Mouse (Mus musculus): ENCODE results near the gene Ahnak2. TPM values are rescaled to one million over a fixed set of nuclear protein-coding genes. Genes with fewer than 3 reads are reported as not detected.

The Ahnak2 gene
- polyA plus RNA-seq, 1 experiment from 2014 or later, result 0.07 TPM

- no peaks in the 10 kb centered on the region for H3K36me3 ChIP-seq (ENCODE audit: control insufficient read depth, insufficient read depth, low read length)
- H3K27ac ChIP-seq (ENCODE audit: low read depth, low read length), result no peak overlapping the region
- H3K27me3 ChIP-seq (ENCODE audit: control insufficient read depth, insufficient read depth, low read length), result no peaks in the 10 kb centered on the region
- ATAC-seq (ENCODE audit: low FRiP score) (no peak), DNase-seq (ENCODE audit: low spot score, missing footprints) (no peak)
- WGBS, result 89% methylated on average over 14 of the region's 14 CpGs
- no peaks in the 10 kb centered on the region for H3K9me3 ChIP-seq (ENCODE audit: control insufficient read depth, low read length)
- no peak overlapping the region for H3K9ac ChIP-seq (ENCODE audit: low read length)
- H3K4me3 ChIP-seq (ENCODE audit: low read depth, low read length), result no peak overlapping the region
- H3K4me2 ChIP-seq, result no peak overlapping the region
- H3K4me1 ChIP-seq (ENCODE audit: control insufficient read depth, insufficient read depth, low read length), result no peaks in the 10 kb centered on the region
Measured at GRCm38 (mm10) chr12:112730808-112731207, 71.6 kb downstream of the Ahnak2 start.

GRCm38 (mm10) chr12:112727801-112728200, 74.7 kb downstream of the Ahnak2 start:
- peaks cover 2% of the 10 kb centered on the region; the same call in 1 of the 2 replicates for H3K4me1 ChIP-seq (ENCODE audit: control insufficient read depth, insufficient read depth, low read length)
- WGBS, result 74% methylated on average over 8 of the region's 8 CpGs
- H3K36me3 ChIP-seq (ENCODE audit: control insufficient read depth, insufficient read depth, low read length), result no peaks in the 10 kb centered on the region
- DNase-seq (ENCODE audit: low spot score, missing footprints) (no peak), ATAC-seq (ENCODE audit: low FRiP score) (no peak)
- H3K9ac ChIP-seq (ENCODE audit: low read length), result no peak overlapping the region
- no peak overlapping the region for H3K4me2 ChIP-seq
- H3K27me3 ChIP-seq (ENCODE audit: control insufficient read depth, insufficient read depth, low read length), result peaks cover 9% of the 10 kb centered on the region
- no peaks in the 10 kb centered on the region for H3K9me3 ChIP-seq (ENCODE audit: control insufficient read depth, low read length)
- H3K27ac ChIP-seq (ENCODE audit: low read depth, low read length), result no peak overlapping the region
- H3K4me3 ChIP-seq (ENCODE audit: low read depth, low read length), result no peak overlapping the region

- no peak overlapping the region for H3K4me2 ChIP-seq
- no peaks in the 10 kb centered on the region for H3K36me3 ChIP-seq (ENCODE audit: control insufficient read depth, insufficient read depth, low read length)
- no peaks in the 10 kb centered on the region for H3K9me3 ChIP-seq (ENCODE audit: control insufficient read depth, low read length)
- 78% methylated on average over 11 of the region's 11 CpGs for WGBS
- H3K4me1 ChIP-seq (ENCODE audit: control insufficient read depth, insufficient read depth, low read length), result peaks cover 9% of the 10 kb centered on the region
- peak; percentile 97 for DNase-seq (ENCODE audit: low spot score, missing footprints)
- peak; percentile 33; the same call in 1 of the 2 replicates for ATAC-seq (ENCODE audit: low FRiP score)
- H3K9ac ChIP-seq (ENCODE audit: low read length), result no peak overlapping the region
- H3K27me3 ChIP-seq (ENCODE audit: control insufficient read depth, insufficient read depth, low read length), result peaks cover 30% of the 10 kb centered on the region
- H3K4me3 ChIP-seq (ENCODE audit: low read depth, low read length), result no peak overlapping the region
- H3K27ac ChIP-seq (ENCODE audit: low read depth, low read length), result no peak overlapping the region
Measured at GRCm38 (mm10) chr12:112724077-112724805, 78.2 kb downstream of the Ahnak2 start.

GRCm38 (mm10) chr12:112723445-112723844, 79.0 kb downstream of the Ahnak2 start:
- peak; percentile 86 for DNase-seq (ENCODE audit: low spot score, missing footprints)
- Histone ChIP-seq H3K4me3 (ENCODE audit: low read depth, low read length) (no peak overlapping the region), H3K9me3 (ENCODE audit: control insufficient read depth, low read length) (no peaks in the 10 kb centered on the region), H3K36me3 (ENCODE audit: control insufficient read depth, insufficient read depth, low read length) (no peaks in the 10 kb centered on the region), H3K4me2 (peak overlapping the region; percentile 100; the same call in 1 of the 2 replicates), H3K9ac (ENCODE audit: low read length) (no peak overlapping the region), H3K27ac (ENCODE audit: low read depth, low read length) (no peak overlapping the region), H3K4me1 (ENCODE audit: control insufficient read depth, insufficient read depth, low read length) (peaks cover 9% of the 10 kb centered on the region), H3K27me3 (ENCODE audit: control insufficient read depth, insufficient read depth, low read length) (peaks cover 30% of the 10 kb centered on the region)
- ATAC-seq (ENCODE audit: low FRiP score), result no peak
- 88% methylated on average over 6 of the region's 6 CpGs for WGBS

- Histone ChIP-seq H3K36me3 (ENCODE audit: control insufficient read depth, insufficient read depth, low read length) (no peaks in the 10 kb centered on the region), H3K27me3 (ENCODE audit: control insufficient read depth, insufficient read depth, low read length) (peaks cover 30% of the 10 kb centered on the region), H3K4me2 (peak overlapping the region; percentile 100), H3K4me3 (ENCODE audit: low read depth, low read length) (peak overlapping the region; percentile 74), H3K9me3 (ENCODE audit: control insufficient read depth, low read length) (no peaks in the 10 kb centered on the region), H3K4me1 (ENCODE audit: control insufficient read depth, insufficient read depth, low read length) (peaks cover 9% of the 10 kb centered on the region), H3K27ac (ENCODE audit: low read depth, low read length) (no peak overlapping the region), H3K9ac (ENCODE audit: low read length) (peak overlapping the region; percentile 71; the same call in 1 of the 2 replicates)
- peak; percentile 17; the same call in 1 of the 2 replicates for ATAC-seq (ENCODE audit: low FRiP score)
- 12% methylated on average over 5 of the region's 5 CpGs for WGBS
- no peak for DNase-seq (ENCODE audit: low spot score, missing footprints)
Measured at GRCm38 (mm10) chr12:112723028-112723330, 79.5 kb downstream of the Ahnak2 start.

GRCm38 (mm10) chr12:112722240-112723027, 80.0 kb downstream of the Ahnak2 start:
- under 1% methylated on average over 74 of the region's 75 CpGs for WGBS
- peak overlapping the region; percentile 100 for H3K4me2 ChIP-seq
- DNase-seq (ENCODE audit: low spot score, missing footprints) (peak; percentile 89), ATAC-seq (ENCODE audit: low FRiP score) (peak; percentile 57)
- peak overlapping the region; percentile 74 for H3K4me3 ChIP-seq (ENCODE audit: low read depth, low read length)
- H3K27me3 ChIP-seq (ENCODE audit: control insufficient read depth, insufficient read depth, low read length), result peaks cover 30% of the 10 kb centered on the region
- peaks cover 9% of the 10 kb centered on the region for H3K4me1 ChIP-seq (ENCODE audit: control insufficient read depth, insufficient read depth, low read length)
- no peaks in the 10 kb centered on the region for H3K9me3 ChIP-seq (ENCODE audit: control insufficient read depth, low read length)
- H3K27ac ChIP-seq (ENCODE audit: low read depth, low read length), result no peak overlapping the region
- peak overlapping the region; percentile 71 for H3K9ac ChIP-seq (ENCODE audit: low read length)
- no peaks in the 10 kb centered on the region for H3K36me3 ChIP-seq (ENCODE audit: control insufficient read depth, insufficient read depth, low read length)

Small RNA genes within 50 kb of the gene (microRNA-seq; reads per million reads assigned to microRNA genes)
- not detected for gene Mir6940

Other genes with a start within 250 kb of the Ahnak2 start
- gene Inf2, start 213.9 kb downstream of the Ahnak2 start, polyA plus RNA-seq (2014; fragmentation: Nextera tagmentation; extraction: Ambion mirVana), result 1.2 and 1.4 TPM in 2 replicates
- 1.9 and 2.7 TPM in 2 replicates for gene Adssl1, start 182.6 kb downstream of the Ahnak2 start, polyA plus RNA-seq (2014; fragmentation: Nextera tagmentation; extraction: Ambion mirVana)
- gene Siva1, start 158.0 kb downstream of the Ahnak2 start, polyA plus RNA-seq (2014; fragmentation: Nextera tagmentation; extraction: Ambion mirVana), result 182 and 230 TPM in 2 replicates
- gene Akt1, start 127.8 kb downstream of the Ahnak2 start, polyA plus RNA-seq (2014; fragmentation: Nextera tagmentation; extraction: Ambion mirVana), result 62.5 and 82.6 TPM in 2 replicates
- gene Zbtb42, start 123.8 kb downstream of the Ahnak2 start, polyA plus RNA-seq (2014; fragmentation: Nextera tagmentation; extraction: Ambion mirVana), result 4.8 and 5.1 TPM in 2 replicates
- gene Cep170b, start 82.2 kb downstream of the Ahnak2 start, polyA plus RNA-seq (2014; fragmentation: Nextera tagmentation; extraction: Ambion mirVana), result 5.2 and 5.5 TPM in 2 replicates
- 3.5 and 4.2 TPM in 2 replicates for gene Pld4, start 42.0 kb downstream of the Ahnak2 start, polyA plus RNA-seq (2014; fragmentation: Nextera tagmentation; extraction: Ambion mirVana)
- gene Clba1, start 6.3 kb upstream of the Ahnak2 start, polyA plus RNA-seq (2014; fragmentation: Nextera tagmentation; extraction: Ambion mirVana), result 14.7 and 15.3 TPM in 2 replicates
- 159 TPM in 2 replicates for gene Cdca4, start 26.8 kb upstream of the Ahnak2 start, polyA plus RNA-seq (2014; fragmentation: Nextera tagmentation; extraction: Ambion mirVana)
- not detected in 2 replicates for gene Gpr132, start 65.6 kb upstream of the Ahnak2 start, polyA plus RNA-seq (2014; fragmentation: Nextera tagmentation; extraction: Ambion mirVana)
- gene Jag2, start 127.1 kb upstream of the Ahnak2 start, polyA plus RNA-seq (2014; fragmentation: Nextera tagmentation; extraction: Ambion mirVana), result 3.0 and 3.2 TPM in 2 replicates
- 54.0 and 61.7 TPM in 2 replicates for gene Nudt14, start 139.5 kb upstream of the Ahnak2 start, polyA plus RNA-seq (2014; fragmentation: Nextera tagmentation; extraction: Ambion mirVana)
- 17.5 and 19.2 TPM in 2 replicates for gene Btbd6, start 173.8 kb upstream of the Ahnak2 start, polyA plus RNA-seq (2014; fragmentation: Nextera tagmentation; extraction: Ambion mirVana)
- 51.9 and 53.0 TPM in 2 replicates for gene Brf1, start 198.0 kb upstream of the Ahnak2 start, polyA plus RNA-seq (2014; fragmentation: Nextera tagmentation; extraction: Ambion mirVana)
- gene Pacs2, start 211.9 kb upstream of the Ahnak2 start, polyA plus RNA-seq (2014; fragmentation: Nextera tagmentation; extraction: Ambion mirVana), result 17.3 and 17.5 TPM in 2 replicates